Mouse (Mus musculus): ENCODE data around the gene Cnot4. TPM values are rescaled to one million over a fixed set of nuclear protein-coding genes. Genes with fewer than 3 reads are reported as not detected.
A peak's percentile ranks its signal among the peaks of the same experiment; 100 is the strongest.
"Not testable (repeated sequence)": the region's sequence is repeated elsewhere in the genome, so short reads cannot be mapped to it uniquely, and the experiment has no call there.

Gene Cnot4
- polyA plus RNA-seq (2016; fragmentation: Nextera tagmentation; extraction: Ambion mirVana), result 31.3 and 31.5 TPM in 2 replicates

DNA sequence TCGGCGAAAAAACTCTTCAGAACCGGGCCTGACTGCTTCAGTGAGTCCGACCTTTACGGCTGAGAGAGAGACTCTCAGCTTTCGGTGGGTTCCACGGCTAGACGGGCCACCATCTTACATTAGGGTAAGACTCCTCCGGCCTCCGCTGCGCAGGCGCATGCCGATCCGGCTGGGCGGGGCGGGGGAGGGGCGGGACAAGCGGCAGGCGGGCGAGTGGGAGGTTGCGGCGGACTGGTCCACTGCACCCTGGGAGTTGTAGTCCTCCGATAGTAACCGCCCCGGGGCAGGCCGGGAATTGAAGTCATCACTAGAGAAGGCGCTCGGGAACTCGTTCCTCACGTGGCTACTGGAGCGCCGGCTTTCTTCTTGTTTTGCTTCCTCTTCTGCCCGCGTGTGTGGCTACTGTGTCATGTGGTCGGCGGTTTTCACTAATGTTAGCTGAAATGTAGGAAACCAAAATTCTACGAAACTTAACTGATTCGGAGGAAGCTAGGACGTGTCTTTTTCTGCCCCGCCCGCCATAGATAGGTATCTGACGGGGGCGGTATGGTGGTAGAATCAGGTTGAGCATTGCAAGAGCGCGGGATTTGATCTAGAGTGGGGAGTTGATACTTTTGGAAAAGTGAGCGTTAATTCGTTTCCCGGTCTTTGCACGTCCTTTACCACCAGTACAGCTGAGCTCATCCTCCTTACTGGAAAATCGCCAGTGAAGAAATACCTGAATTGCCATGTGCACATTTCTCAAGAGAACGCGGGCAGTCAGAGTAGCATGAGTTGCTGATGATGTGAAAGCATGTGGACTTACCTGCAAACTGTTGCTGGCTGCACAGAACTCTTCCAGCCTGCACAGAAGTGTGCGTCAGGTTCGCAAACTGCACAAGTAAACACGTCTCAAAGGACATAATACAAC, at the start of gene Cnot4:
Gene Cnot4 (minus strand): TSS at position 146 of the 910 bp plus-strand sequence.
- peak within 1 kb of the TSS; percentile 90 for H3K9ac ChIP-seq (replicated peaks)
- peak within 1 kb of the TSS; percentile 91 for H3K4me2 ChIP-seq (replicated peaks)
- H3K27ac ChIP-seq (replicated peaks), result peak within 1 kb of the TSS; percentile 87
- no peaks in the 10 kb centered on the region for H3K36me3 ChIP-seq
- no peaks in the 10 kb centered on the region for H3K27me3 ChIP-seq
- peaks cover 18% of the 10 kb centered on the region for H3K4me1 ChIP-seq
- ATAC-seq (ENCODE audit: low FRiP score, low read depth), result peak; percentile 99
- H3K4me3 ChIP-seq, result peak within 1 kb of the TSS; percentile 75
- WGBS, result under 1% methylated on average over 55 of the region's 55 CpGs
- H3K9me3 ChIP-seq, result no peaks in the 10 kb centered on the region

DNA sequence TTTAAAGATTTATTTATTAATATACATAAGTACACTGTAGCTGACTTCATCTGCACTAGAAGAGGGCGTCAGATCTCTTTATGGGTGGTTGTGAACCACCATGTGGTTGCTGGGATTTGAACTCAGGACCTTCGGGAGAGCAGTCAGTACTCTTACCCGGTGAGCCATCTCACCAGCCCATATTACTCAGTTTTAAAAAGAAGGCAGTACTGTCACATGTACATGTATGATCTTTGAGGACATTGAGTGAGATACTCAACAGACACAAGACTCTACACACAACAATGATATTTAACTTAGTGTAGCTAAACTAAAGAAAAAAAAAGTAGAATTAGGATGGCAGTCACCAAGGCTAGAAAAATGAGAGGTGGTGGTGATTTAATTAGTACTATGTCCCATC, 45.8 kb upstream of the Cnot4 start:
- not testable (repeated sequence) for H3K27me3 ChIP-seq; H3K27ac ChIP-seq (replicated peaks); H3K9ac ChIP-seq (replicated peaks); H3K36me3 ChIP-seq; H3K4me3 ChIP-seq; H3K4me2 ChIP-seq (replicated peaks); H3K9me3 ChIP-seq; H3K4me1 ChIP-seq; ATAC-seq (ENCODE audit: low FRiP score, low read depth)
- 92% methylated on average over 3 of the region's 3 CpGs for WGBS

DNA sequence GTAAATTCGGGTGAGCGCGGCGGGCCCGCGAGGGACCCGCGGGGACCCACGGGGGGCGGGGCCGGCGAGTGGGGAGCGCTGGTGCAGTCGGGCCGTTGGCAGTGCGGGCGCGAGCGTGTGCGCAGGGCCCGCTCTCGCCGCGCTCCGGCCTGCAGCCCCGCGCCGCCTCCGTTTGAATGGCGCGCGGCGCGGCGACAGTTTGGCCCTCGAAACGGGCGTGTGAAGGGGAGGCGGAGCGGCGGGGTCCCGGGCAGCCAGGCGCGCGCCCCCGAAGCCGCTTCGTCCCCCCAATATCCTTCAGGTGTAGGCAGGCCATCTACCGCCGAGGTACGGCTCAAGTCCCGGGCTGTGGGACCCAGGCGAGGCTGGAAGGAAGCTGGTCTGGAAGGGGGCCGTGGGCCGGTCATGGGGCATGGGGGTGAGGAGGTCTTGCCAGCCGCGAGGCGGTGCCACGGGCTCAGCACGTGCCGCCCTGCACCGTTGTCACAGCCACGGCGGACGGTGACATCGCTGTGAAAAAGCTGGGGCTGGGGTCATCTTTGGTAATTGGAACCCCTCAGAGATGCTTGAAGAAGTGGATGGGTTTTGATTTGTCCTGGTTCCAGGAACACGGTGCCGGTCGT, 44.2 kb upstream of the Cnot4 start:
- Histone ChIP-seq H3K4me3 (peak overlapping the region; percentile 90), H3K36me3 (no peaks in the 10 kb centered on the region), H3K4me2 (replicated peaks) (peak overlapping the region; percentile 91), H3K27me3 (no peaks in the 10 kb centered on the region), H3K27ac (replicated peaks) (peak overlapping the region; percentile 95), H3K9ac (replicated peaks) (peak overlapping the region; percentile 92), H3K4me1 (peaks cover 8% of the 10 kb centered on the region; the same call in 1 of the 2 replicates), H3K9me3 (no peaks in the 10 kb centered on the region)
- under 1% methylated on average over 59 of the region's 69 CpGs for WGBS
- peak; percentile 83 for ATAC-seq (ENCODE audit: low FRiP score, low read depth)

DNA sequence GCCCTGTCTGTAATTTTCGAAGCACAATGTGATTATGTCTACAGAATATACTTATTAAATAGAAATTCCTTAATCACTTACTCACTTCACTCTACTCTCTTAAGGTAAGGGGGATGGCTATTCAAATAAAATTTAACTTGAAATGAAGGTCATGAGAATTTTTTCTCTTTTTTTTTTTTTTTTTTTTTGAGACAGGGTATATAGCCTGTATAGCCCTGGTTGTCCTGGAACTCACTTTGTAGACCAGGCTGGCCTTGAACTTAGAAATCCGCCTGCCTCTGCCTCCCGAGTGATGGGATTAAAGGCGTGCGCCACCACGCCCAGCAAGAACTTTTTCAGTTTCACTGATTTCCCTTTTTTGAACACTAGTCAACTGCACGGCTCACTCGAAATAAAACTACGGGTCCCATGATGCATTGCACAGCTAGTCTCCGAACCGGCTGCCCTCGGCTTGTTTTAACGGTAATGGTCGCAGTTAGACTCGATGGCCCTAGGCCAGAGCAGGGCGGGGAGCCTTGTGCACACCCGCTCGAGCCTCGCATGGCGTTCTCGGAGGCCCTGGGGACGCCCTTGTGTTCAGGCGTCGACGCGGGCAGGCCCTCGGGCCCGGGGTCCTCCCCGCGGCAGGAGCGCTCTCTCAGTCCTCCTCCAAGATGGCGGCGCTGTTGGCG, 43.6 kb upstream of the Cnot4 start, which contains the start of gene Nup205:
Gene Nup205 (plus strand): TSS at position 443 of the 671 bp plus-strand sequence.
- Histone ChIP-seq H3K9me3 (no peaks in the 10 kb centered on the region), H3K9ac (replicated peaks) (peak within 1 kb of the TSS; percentile 92), H3K27ac (replicated peaks) (peak within 1 kb of the TSS; percentile 95), H3K4me1 (peaks cover 8% of the 10 kb centered on the region; the same call in 1 of the 2 replicates), H3K36me3 (no peaks in the 10 kb centered on the region), H3K4me2 (replicated peaks) (peak within 1 kb of the TSS; percentile 91), H3K4me3 (peak within 1 kb of the TSS; percentile 90), H3K27me3 (no peaks in the 10 kb centered on the region)
- ATAC-seq (ENCODE audit: low FRiP score, low read depth), result peak; percentile 92
- WGBS, result 4% methylated on average over 34 of the region's 34 CpGs

DNA sequence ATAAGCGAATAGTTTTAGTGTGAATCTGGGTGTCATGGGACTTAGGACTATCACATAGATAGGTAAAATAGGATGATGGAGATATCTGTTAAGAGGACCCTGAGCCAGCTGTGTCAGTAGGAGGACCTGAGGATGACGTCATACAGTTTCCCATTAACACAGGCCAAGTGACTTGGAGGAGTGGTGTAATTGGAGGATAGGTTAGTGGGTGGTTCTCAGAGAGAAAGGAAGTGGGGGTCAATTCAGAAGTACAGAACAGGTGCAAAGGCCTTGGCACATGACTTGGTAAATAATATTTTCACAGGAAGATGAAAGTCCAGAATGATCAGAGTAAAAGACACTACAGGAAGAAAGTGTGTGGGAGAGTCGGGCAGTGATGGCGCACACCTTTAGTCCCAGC, 39.7 kb upstream of the Cnot4 start:
- no peaks in the 10 kb centered on the region for H3K36me3 ChIP-seq
- no peaks in the 10 kb centered on the region for H3K9me3 ChIP-seq
- H3K27me3 ChIP-seq, result no peaks in the 10 kb centered on the region
- no peak overlapping the region for H3K9ac ChIP-seq (replicated peaks)
- H3K4me1 ChIP-seq, result peaks cover 2% of the 10 kb centered on the region; the same call in 1 of the 2 replicates
- no peak overlapping the region for H3K4me2 ChIP-seq (replicated peaks)
- H3K4me3 ChIP-seq, result no peak overlapping the region
- no peak overlapping the region for H3K27ac ChIP-seq (replicated peaks)
- ATAC-seq (ENCODE audit: low FRiP score, low read depth), result no peak
- WGBS, result 91% methylated on average over 4 of the region's 4 CpGs

DNA sequence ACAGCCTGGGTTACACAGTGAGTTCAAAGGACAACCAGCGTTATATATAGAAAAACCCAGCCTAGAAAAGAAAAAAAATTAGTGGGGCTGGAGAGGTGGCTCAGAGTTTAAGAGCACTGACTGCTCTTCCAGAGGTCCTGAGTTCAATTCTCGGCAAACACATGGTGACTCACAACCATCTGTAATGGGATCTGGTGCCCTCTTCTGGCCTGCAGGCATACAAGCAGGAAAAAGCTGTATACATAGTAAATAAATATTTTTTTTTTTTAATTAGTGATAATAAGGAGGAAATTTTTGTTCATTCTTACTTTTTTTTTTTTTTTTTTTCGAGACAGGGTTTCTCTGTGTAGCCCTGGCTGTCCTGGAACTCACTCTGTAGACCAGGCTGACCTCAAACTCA, 38.5 kb upstream of the Cnot4 start:
- ATAC-seq (ENCODE audit: low FRiP score, low read depth); H3K36me3 ChIP-seq; H3K9me3 ChIP-seq; H3K27ac ChIP-seq (replicated peaks); H3K4me3 ChIP-seq; H3K27me3 ChIP-seq; H3K9ac ChIP-seq (replicated peaks); H3K4me1 ChIP-seq; H3K4me2 ChIP-seq (replicated peaks): not testable (repeated sequence)
- 55% methylated on average over 3 of the region's 3 CpGs for WGBS

DNA sequence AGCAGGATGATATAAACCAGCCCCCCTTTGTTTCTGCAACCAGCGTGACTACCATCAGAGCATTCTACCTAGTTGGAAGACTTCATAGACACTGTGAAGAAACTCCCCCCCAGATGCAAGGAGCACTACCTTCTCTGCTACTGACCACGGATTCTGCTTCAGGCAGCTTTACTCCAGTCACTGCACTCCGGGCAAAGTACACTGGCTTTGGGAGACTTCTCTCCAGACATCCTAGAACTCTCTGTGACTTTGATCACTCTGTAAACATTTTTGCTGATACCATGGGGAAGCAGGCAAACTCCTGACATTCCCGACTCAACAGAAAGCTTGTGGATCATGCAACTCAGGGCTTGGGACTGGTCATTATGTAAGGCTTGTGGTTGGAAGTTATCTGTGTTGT, 35.7 kb upstream of the Cnot4 start:
- Histone ChIP-seq H3K36me3 (no peaks in the 10 kb centered on the region), H3K4me2 (replicated peaks) (no peak overlapping the region), H3K9ac (replicated peaks) (no peak overlapping the region), H3K27me3 (no peaks in the 10 kb centered on the region), H3K9me3 (no peaks in the 10 kb centered on the region), H3K4me1 (no peaks in the 10 kb centered on the region), H3K27ac (replicated peaks) (no peak overlapping the region), H3K4me3 (no peak overlapping the region)
- 80% methylated on average over 4 of the region's 4 CpGs for WGBS
- no peak for ATAC-seq (ENCODE audit: low FRiP score, low read depth)

DNA sequence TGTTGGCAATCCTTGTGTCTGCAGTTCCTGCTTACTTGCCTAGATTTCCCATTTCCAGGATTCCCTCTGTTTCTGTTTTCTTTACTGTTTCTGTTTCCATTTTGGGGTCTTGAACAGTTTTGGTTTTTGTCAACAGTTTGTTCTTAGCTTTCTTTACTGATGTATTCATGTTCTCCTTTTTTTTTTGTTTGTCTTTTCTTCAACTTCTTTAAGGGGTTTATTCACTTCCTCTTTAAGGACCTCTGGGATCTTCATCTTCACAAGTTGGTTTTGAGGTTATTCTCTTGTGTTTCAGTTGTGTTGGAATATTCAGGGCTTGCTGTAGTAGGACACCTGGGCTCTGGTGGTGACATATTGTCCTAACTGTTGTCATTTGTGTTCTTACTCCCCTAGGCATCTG, 21.0 kb upstream of the Cnot4 start:
- no peaks in the 10 kb centered on the region for H3K4me1 ChIP-seq
- H3K9ac ChIP-seq (replicated peaks), result no peak overlapping the region
- H3K27ac ChIP-seq (replicated peaks), result no peak overlapping the region
- H3K4me2 ChIP-seq (replicated peaks), result no peak overlapping the region
- no peaks in the 10 kb centered on the region for H3K36me3 ChIP-seq
- H3K4me3 ChIP-seq, result no peak overlapping the region
- no peaks in the 10 kb centered on the region for H3K27me3 ChIP-seq
- H3K9me3 ChIP-seq, result no peaks in the 10 kb centered on the region
- no peak for ATAC-seq (ENCODE audit: low FRiP score, low read depth)

DNA sequence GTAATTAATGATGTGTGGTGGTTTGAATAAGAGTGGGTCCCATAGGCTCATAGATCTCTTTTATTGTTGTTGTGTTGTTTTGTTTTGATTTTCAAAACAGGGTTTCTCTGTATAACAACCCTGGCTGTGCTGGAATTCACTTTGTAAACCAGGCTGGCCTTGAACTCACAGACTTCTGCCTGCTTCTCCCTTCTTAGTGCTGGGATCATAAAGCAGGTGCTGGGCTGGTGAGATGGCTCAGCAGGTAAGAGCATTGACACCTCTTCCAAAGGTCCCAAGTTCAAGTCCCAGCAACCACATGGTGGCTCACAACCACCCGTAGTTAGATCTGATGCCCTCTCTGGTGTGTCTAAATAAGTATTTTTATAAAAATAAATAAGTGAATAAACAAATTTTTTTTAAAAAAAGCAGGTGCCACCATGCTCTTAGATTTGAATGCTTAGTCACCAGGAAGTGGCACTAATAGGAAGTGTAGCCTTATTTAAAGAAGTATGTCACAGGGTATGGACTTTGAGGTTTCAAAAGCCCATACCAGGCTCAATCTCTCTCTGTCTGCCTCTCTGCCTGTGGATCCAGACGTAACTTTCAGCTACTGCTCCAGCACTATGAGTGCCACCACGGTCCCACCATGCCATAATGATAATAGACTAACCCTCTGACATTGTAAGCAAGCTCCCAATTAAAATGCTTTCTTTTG, 14.3 kb upstream of the Cnot4 start:
- no peak overlapping the region for H3K27ac ChIP-seq (replicated peaks)
- no peak overlapping the region for H3K9ac ChIP-seq (replicated peaks)
- H3K4me1 ChIP-seq, result no peaks in the 10 kb centered on the region
- H3K4me3 ChIP-seq, result no peak overlapping the region
- 85% methylated on average over 3 of the region's 3 CpGs for WGBS
- ATAC-seq (ENCODE audit: low FRiP score, low read depth), result no peak
- peaks cover 8% of the 10 kb centered on the region for H3K9me3 ChIP-seq
- H3K4me2 ChIP-seq (replicated peaks), result no peak overlapping the region
- no peaks in the 10 kb centered on the region for H3K36me3 ChIP-seq
- no peaks in the 10 kb centered on the region for H3K27me3 ChIP-seq

DNA sequence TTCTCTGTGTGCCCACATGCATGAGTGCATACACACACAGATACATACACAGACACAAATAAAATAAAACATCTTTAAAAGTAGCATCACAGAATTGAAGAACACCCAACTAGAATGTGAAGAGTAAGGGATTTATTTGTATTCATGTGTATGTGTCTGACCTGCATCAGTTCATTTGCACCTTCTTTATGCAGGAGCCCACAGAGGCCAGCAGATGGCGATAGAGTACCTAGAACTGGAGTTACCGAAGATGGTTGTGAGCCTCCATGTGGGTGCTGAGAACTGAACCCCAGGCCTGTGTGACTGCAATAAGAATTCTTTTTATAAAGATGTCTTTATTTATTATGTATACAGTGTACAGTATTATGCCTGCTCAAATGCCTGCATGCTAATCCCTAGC, 12.0 kb upstream of the Cnot4 start:
- Histone ChIP-seq H3K27me3 (no peaks in the 10 kb centered on the region), H3K4me1 (no peaks in the 10 kb centered on the region), H3K4me2 (replicated peaks) (no peak overlapping the region), H3K27ac (replicated peaks) (no peak overlapping the region), H3K4me3 (no peak overlapping the region), H3K9me3 (peaks cover 8% of the 10 kb centered on the region), H3K9ac (replicated peaks) (no peak overlapping the region), H3K36me3 (no peaks in the 10 kb centered on the region)
- ATAC-seq (ENCODE audit: low FRiP score, low read depth), result no peak
- 91% methylated on average over 2 of the region's 2 CpGs for WGBS

DNA sequence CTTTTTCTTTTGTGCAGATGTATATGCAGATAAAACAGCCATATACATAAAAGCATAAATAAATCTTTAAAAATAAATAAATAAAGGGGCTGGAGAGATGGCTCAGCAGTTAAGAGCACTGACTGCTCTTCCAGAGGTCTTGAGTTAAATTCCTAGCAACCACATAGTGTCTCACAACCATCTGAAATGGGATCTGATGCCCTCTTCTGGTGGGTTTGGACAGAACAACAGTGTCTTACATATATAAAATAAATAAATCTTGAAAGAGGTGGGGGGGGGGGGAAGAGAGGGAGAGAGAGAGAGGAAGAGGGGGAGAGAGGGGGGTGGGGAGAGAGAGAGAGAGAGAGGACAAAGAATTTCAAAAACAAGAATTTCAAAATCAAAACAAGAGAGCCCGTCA, 6.8 kb upstream of the Cnot4 start:
- H3K27me3 ChIP-seq, result no peaks in the 10 kb centered on the region
- no peak overlapping the region for H3K9ac ChIP-seq (replicated peaks)
- H3K4me3 ChIP-seq, result no peak overlapping the region
- H3K27ac ChIP-seq (replicated peaks), result no peak overlapping the region
- no peaks in the 10 kb centered on the region for H3K4me1 ChIP-seq
- 100% methylated on average over 1 of the region's 1 CpGs for WGBS
- H3K36me3 ChIP-seq, result no peaks in the 10 kb centered on the region
- H3K4me2 ChIP-seq (replicated peaks), result no peak overlapping the region
- no peak for ATAC-seq (ENCODE audit: low FRiP score, low read depth)
- H3K9me3 ChIP-seq, result peaks cover 2% of the 10 kb centered on the region; the same call in 1 of the 2 replicates
